Mouse (Mus musculus) natural killer cell, adult 2 months (primary cell): ENCODE results near the gene Nt5dc2.

Experiments
- DNase-seq, 2 experiments: peaks; one replicate each; pipeline ENCODE4 v3.0.0; 2022; ENCODE audit warnings: low spot score in 2 of 2

Nt5dc2 gene

DNA sequence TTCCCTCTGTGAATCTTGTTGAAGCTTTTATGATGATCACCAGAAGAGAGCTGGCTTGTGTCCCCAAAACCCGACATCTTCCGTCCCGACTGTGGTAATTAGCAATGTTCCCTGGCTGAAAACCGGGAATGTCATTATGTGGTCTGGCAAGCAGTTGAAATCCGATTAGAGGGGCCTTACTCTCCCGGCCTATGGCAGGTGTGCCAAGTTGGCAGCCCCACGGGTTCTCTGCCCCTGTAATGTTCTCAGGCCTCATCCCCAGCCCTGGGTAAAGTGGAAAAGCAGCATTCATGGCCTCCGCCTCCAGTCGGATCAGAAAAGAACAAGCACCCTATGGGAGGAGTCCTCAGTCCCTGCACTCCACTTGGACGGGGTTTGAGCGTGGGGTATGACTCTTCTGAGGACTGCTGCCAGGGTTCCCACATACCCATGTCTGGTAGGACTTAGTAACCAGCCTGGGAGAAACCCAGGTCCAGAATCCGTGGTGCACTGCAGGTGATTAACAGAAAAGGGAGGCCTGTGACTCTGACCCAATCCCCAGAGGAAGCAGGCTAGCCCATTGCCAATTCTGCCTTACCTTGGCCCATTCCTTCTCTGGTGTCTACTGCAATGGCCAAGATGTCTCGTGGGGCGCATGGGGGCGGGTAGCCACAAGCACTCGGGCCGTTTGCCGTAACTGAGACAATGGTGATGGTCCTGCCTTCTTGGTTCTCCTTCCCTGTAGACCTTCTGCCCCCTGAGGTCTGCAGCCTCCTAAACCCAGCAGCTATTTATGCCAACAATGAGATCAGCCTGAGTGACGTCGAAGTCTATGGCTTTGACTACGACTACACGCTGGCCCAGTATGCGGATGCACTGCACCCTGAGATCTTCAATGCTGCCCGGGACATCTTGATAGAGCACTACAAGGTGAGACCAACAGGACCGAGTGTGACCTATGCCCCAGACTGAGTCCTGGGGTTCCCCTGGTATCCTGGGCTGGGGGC, 3.5 kb downstream of the Nt5dc2 start:
- no peak for DNase-seq

GRCm38 (mm10) chr14:31135495-31136410, 4.9 kb downstream of the Nt5dc2 start:
- no peak for DNase-seq

DNA sequence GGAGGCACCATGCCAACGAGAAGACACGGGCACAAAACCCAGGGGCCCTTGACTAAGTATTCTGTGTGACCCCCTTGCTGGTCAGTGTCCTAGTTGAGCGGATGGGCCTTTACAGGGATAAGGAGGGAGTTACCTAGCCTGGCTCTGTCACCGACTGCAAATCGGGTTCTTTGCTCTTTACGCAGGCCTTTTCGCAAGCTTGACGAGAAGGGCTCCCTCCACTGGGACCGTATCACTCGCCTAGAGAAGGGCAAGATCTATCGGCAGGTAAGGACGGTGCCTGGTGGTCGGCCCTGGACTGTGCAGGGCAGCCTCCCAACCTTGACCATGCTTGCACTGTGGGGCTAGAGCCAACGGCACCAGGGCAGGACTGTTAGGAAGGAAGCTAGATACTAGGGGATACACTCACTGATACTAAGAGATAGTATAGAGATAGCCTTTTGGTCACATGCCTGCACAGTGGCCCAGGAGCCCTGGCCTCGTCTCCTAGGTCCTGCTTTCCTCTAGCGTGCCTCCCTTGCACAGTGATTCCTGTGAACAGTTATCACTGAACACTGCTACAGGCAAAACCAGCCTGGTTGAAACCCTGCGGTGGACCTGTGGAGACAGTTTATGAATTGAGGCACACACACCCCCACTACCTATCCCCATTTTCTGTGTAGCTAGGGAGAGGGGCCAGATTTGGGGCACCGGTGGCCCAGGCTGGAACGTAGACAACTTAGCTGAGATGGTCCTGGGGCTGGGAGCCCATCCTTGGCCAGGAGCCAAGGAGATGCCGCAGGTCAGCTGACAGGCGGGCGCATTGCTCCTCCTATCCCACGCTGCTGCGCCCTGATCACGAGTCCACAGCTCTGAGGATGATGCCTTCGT, 5.8 kb downstream of the Nt5dc2 start:
- no peak for DNase-seq

DNA sequence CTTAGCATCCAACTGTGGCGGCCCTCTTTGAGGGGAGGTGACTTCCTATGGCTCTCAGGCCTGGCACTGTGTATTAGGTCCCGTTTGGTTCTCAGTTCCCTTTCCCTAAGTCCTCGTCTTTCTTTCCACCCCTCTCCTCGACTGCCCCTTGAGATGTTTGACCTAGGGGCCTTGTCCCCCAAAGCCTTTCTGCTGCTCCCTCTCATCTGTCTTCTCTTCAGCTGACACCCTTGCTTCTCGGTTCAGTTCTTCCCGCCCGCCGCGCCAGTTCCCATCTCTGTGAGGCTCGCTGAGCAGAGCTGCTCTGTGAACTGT, 6.4 kb downstream of the Nt5dc2 start:
- no peak for DNase-seq

DNA sequence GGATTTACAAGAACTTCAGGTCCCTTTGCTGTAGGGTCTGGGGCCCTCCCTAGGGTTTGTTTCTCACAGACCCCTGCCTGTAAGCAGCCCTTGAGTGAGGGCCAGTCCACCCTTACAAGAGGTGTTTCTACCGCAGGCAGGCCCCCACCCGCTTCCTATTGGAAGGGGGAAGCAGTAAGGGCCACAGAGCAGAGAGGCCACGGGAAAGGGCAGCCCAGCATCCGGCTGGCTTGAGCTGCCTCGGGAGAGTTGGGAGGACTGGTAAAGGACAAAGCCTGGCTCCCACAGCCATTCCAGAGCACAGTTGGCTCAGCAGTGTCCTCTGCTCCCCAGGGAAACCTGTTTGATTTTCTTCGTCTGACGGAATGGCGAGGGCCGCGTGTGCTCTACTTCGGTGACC, 6.9 kb downstream of the Nt5dc2 start:
- DNase-seq = no peak

- DNase-seq = no peak
Observed at GRCm38 (mm10) chr14:31138219-31138896, 7.5 kb downstream of the Nt5dc2 start.

GRCm38 (mm10) chr14:31138897-31139429, 8.1 kb downstream of the Nt5dc2 start:
- no peak for DNase-seq

GRCm38 (mm10) chr14:31139666-31140065, 8.8 kb downstream of the Nt5dc2 start:
- DNase-seq = no peak

- no peak for DNase-seq
Observed at GRCm38 (mm10) chr14:31140141-31140540, 9.3 kb downstream of the Nt5dc2 start.

DNA sequence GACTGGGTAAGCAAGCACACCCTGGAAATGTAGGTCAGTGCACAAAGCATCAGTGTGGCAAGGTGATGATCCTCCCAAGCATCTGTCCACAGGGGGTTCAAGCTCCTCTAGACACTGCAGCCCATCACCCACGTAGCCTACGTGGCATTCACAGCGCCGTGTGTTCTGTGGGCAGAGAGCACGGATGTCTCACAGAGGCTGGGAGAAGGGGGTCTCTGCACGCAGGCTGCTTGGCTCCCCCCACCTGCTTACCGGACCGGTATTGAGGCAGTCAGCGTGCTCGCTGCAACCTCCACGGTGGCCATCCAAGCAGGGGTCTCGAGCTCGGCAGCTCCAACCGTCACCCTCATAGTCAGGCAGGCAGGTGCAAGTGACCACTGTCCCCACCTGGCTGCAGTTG, 10.2 kb downstream of the Nt5dc2 start:
- no peak for DNase-seq

GRCm38 (mm10) chr14:31145694-31146093, 14.8 kb downstream of the Nt5dc2 start:
- DNase-seq = no peak

- DNase-seq = no peak
Observed at GRCm38 (mm10) chr14:31160196-31161150, 29.6 kb downstream of the Nt5dc2 start.

DNA sequence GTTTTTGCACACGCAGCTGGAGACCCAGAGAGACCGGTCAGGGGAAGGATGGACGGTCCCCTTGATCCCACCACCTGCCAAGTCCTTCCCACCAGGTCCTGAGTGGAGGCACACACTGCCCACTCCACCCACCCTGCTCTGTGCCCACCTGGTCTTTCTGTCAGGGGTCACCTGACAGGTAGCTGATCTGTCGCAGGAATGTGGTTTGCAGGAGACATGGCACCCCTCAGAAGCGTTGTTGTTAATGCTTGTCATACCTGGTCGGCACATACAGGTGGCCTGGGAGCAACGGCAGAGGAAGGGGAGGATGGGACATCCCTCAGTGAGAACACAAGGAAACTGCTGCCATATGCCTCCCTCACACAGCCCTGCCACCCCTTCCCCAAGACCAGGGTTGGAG, 30.3 kb downstream of the Nt5dc2 start:
- no peak for DNase-seq

DNA sequence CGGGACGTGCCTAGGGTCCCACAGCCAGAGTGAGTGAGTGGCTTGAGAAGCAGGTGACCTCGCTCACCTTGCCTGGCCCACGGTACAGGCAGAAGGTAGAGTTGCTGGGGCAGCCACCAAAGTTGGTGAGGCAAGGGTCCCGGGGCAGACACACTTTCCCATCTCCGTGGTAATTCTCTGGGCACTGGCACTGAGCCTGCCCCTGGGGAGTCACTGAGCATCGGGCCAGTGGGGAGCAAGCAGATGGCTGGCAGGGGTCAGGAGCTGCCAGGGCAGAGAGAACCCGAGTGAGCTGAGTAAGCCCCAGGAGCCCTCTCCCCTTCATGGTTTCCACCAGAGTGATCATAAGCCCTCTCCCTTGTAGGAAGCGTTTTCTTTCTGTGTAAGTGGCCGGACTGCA, 30.8 kb downstream of the Nt5dc2 start:
- DNase-seq = no peak

DNA sequence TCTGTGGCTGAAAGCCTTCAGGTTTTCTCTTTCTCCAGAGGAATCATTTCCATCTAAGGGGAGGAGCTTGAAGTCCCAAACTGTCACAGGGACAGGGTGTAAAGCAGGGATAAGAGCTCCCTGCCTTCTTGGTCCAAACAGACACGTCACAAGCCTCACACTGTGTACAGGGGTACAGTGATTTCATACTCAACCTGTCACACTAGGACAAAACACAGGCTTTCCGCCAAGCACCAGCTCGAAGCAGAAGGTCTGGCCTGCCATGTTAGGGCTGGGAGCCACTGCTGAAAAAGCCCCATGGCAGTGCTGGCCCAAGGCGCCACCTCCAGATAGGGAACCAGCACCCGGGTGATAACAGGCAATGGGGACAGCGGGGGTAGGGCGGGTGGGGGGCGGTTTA, 33.2 kb downstream of the Nt5dc2 start:
- no peak for DNase-seq

DNA sequence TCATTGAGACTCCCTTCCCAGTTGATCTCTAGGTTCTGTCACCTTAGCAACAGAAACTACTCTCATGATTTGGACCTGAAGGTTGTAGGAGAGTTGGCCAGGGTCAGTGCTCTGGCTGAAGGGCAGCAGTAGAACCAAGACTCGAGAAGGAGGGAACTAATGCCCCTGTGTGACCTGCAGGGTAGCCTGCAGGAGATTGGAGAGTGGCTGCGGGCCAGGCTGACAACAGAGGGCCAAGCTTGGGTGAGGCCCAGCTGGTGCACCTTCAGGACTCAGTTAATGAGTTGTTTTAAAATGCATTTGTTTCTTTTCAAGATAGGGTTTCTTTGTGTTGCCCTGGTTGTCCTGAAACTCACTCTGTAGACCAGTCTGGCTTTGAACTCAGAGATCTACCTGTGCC, 34.2 kb downstream of the Nt5dc2 start:
- no peak for DNase-seq

- no peak for DNase-seq
Observed at GRCm38 (mm10) chr14:31165458-31165857, 34.6 kb downstream of the Nt5dc2 start.

- DNase-seq = no peak
Observed at GRCm38 (mm10) chr14:31165991-31166630, 35.3 kb downstream of the Nt5dc2 start.

DNA sequence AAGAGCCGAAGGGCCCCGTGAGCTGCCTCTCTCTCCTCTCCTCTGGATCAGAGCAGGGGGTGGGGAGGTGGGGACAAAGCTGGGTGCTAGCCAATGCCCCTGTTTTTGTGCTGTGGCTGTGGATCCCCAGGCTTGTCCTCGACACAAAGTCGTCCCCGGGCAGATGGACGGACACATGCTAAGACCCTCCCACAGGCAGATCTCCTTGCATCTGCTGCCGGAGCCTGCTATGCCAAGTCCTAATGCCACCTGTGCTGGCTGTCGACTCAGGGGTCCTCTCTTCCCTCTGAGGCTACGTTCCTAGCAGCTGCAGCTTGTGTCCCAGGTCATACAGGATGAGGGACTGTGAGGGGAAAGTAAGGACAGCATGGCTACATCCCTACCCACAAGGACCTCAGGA, 36.0 kb downstream of the Nt5dc2 start:
- DNase-seq = no peak
